Mouse (Mus musculus) liver, postnatal 0 days (tissue): Measurements from ENCODE around the gene Fen1.

Experiments
- CTCF ChIP-seq: sonication (generic); IDR thresholded peaks from 2 replicates; pipeline ENCODE4 v1.5.1; 2016; ENCODE audit warnings: antibody characterized with exemption, low read depth
- EP300 ChIP-seq: IDR thresholded peaks from 2 replicates; pipeline ENCODE4 v1.6.1; 2016; ENCODE audit warnings: antibody characterized with exemption, low read depth, mild to moderate bottlenecking

DNA sequence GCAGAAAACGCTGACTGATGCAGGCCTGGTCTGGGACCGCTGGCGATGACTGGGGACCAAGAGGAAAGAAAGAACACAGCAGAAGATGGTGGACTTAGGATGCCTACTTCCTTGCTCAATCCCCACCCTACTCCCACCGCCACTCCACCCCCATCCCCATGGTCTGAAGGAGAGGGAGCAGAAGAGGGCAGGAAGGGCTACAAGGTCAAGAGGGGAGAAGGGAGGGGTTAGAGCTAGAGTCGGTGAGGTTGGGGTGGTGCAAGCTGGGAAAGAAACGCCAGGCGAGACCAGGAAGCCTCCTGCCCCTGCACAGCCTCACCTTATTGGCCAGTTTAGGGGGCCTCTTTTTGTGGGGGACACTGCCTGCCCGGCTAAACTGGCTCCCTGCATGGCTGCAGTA is 12.1 kb upstream of the Fen1 start:
- TF ChIP-seq EP300 (no peak), CTCF (no peak)
